Mouse (Mus musculus): ENCODE measurements at regions not wholly inside any gene's neighbourhood (a gene's known extent, or its start where the extent isn't known, plus 50 kb on each side); places are given as distances from the start of the nearest gene placed in this dataset.

DNA sequence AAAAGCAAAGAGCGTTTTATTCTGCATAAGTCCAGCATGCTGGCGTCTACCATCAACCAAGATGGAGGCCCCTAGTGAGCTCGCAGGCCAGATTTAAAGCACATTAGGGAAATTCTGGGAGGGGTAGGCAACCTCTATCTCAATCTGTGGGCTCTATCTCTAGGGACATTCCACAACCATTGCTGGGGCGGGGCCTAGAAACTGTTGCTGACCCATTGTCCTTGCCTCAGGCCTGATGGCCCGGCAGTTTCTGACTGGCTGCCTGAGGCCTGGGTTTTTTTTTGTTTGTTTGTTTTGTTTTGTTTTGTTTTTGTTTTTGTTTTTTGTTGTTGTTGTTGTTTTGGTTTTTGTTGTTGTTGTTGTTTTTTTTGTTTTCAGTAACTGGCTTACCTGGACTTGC lies 81.4 kb downstream of the Gm10260 start:
- Histone ChIP-seq H3K27me3 (ENCODE audit: control insufficient read depth, insufficient read depth, low read length) (no peaks in the 10 kb centered on the region), H3K79me2 (ENCODE audit: control insufficient read depth, insufficient read depth, low read length) (no peaks in the 10 kb centered on the region), H3K4me3 (ENCODE audit: insufficient read depth, low read depth, low read length) (no peak overlapping the region), H3K27ac (replicated peaks; ENCODE audit: insufficient read depth, low read depth, low read length) (no peak overlapping the region), H3K36me3 (ENCODE audit: control insufficient read depth, insufficient read depth, low read length) (no peaks in the 10 kb centered on the region), H3K9ac (ENCODE audit: low read depth, low read length) (no peak overlapping the region), H3K4me1 (ENCODE audit: control insufficient read depth, insufficient read depth, low read length) (no peaks in the 10 kb centered on the region)
- 95% methylated on average over 5 of the region's 5 CpGs for WGBS
- DNase-seq (ENCODE audit: extremely low read depth, low read depth, low spot score), result no peak
- TF ChIP-seq CTCF (IDR thresholded peaks at IDR 0.05; ENCODE audit: low read depth, low read length), result no peak
- no peak for TF ChIP-seq POLR2A (IDR thresholded peaks at IDR 0.05; ENCODE audit: extremely low read depth, insufficient read depth, low read length)

DNA sequence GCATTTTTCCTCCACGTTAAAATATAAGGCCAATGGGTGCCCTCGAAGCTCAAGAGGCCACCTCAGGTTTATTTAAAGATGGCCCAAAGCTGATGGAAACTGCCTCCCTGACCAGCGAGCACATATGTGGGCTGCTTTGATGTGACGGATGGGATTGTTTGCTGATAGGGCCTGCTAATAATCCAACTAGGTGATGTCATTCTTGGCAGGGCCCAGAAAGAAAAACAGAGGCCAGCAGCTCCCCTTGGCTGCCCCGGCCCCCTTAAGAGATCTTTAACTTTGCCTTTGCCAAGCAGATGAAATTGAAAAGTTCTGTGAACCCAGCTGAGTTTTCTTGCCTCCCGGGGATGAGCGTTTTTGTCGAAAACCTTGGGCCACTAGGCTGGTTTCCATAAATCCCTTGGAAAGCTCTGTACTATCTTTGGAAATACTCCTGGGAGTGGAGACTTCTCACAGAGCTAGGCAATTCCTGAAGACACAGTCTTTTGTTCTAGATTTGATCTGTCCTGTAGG lies 83.8 kb downstream of the Gm10260 start:
- Histone ChIP-seq H3K4me3 (ENCODE audit: insufficient read depth, low read depth, low read length) (no peak overlapping the region), H3K27ac (replicated peaks; ENCODE audit: insufficient read depth, low read depth, low read length) (no peak overlapping the region), H3K79me2 (ENCODE audit: control insufficient read depth, insufficient read depth, low read length) (no peaks in the 10 kb centered on the region), H3K36me3 (ENCODE audit: control insufficient read depth, insufficient read depth, low read length) (no peaks in the 10 kb centered on the region), H3K4me1 (ENCODE audit: control insufficient read depth, insufficient read depth, low read length) (no peaks in the 10 kb centered on the region), H3K27me3 (ENCODE audit: control insufficient read depth, insufficient read depth, low read length) (no peaks in the 10 kb centered on the region), H3K9ac (ENCODE audit: low read depth, low read length) (no peak overlapping the region)
- WGBS, result 61% methylated on average over 8 of the region's 8 CpGs
- no peak for DNase-seq (ENCODE audit: extremely low read depth, low read depth, low spot score)
- no peak for TF ChIP-seq POLR2A (IDR thresholded peaks at IDR 0.05; ENCODE audit: extremely low read depth, insufficient read depth, low read length)
- no peak for TF ChIP-seq CTCF (IDR thresholded peaks at IDR 0.05; ENCODE audit: low read depth, low read length)

GRCm38 (mm10) chr13:97673107-97673506 lies 87.3 kb downstream of the Gm10260 start:
- no peak overlapping the region for H3K4me3 ChIP-seq (ENCODE audit: insufficient read depth, low read depth, low read length)
- DNase-seq (ENCODE audit: extremely low read depth, low read depth, low spot score), result no peak
- no peaks in the 10 kb centered on the region for H3K4me1 ChIP-seq (ENCODE audit: control insufficient read depth, insufficient read depth, low read length)
- H3K27me3 ChIP-seq (ENCODE audit: control insufficient read depth, insufficient read depth, low read length), result no peaks in the 10 kb centered on the region
- no peaks in the 10 kb centered on the region for H3K79me2 ChIP-seq (ENCODE audit: control insufficient read depth, insufficient read depth, low read length)
- no peaks in the 10 kb centered on the region for H3K36me3 ChIP-seq (ENCODE audit: control insufficient read depth, insufficient read depth, low read length)
- TF ChIP-seq CTCF (IDR thresholded peaks at IDR 0.05; ENCODE audit: low read depth, low read length) (no peak), POLR2A (IDR thresholded peaks at IDR 0.05; ENCODE audit: extremely low read depth, insufficient read depth, low read length) (no peak)
- 89% methylated on average over 5 of the region's 5 CpGs for WGBS
- H3K9ac ChIP-seq (ENCODE audit: low read depth, low read length), result no peak overlapping the region
- no peak overlapping the region for H3K27ac ChIP-seq (replicated peaks; ENCODE audit: insufficient read depth, low read depth, low read length)

GRCm38 (mm10) chr13:97672038-97672675 lies 88.3 kb downstream of the Gm10260 start:
- TF ChIP-seq POLR2A (IDR thresholded peaks at IDR 0.05; ENCODE audit: extremely low read depth, insufficient read depth, low read length) (no peak), CTCF (IDR thresholded peaks at IDR 0.05; ENCODE audit: low read depth, low read length) (no peak)
- Histone ChIP-seq H3K27ac (replicated peaks; ENCODE audit: insufficient read depth, low read depth, low read length) (no peak overlapping the region), H3K4me1 (ENCODE audit: control insufficient read depth, insufficient read depth, low read length) (no peaks in the 10 kb centered on the region), H3K27me3 (ENCODE audit: control insufficient read depth, insufficient read depth, low read length) (no peaks in the 10 kb centered on the region), H3K9ac (ENCODE audit: low read depth, low read length) (no peak overlapping the region), H3K4me3 (ENCODE audit: insufficient read depth, low read depth, low read length) (no peak overlapping the region), H3K79me2 (ENCODE audit: control insufficient read depth, insufficient read depth, low read length) (no peaks in the 10 kb centered on the region), H3K36me3 (ENCODE audit: control insufficient read depth, insufficient read depth, low read length) (no peaks in the 10 kb centered on the region)
- 83% methylated on average over 7 of the region's 7 CpGs for WGBS
- no peak for DNase-seq (ENCODE audit: extremely low read depth, low read depth, low spot score)

GRCm38 (mm10) chr13:97669366-97669765 lies 91.1 kb downstream of the Gm10260 start:
- H3K27ac ChIP-seq (replicated peaks; ENCODE audit: insufficient read depth, low read depth, low read length), result no peak overlapping the region
- H3K9ac ChIP-seq (ENCODE audit: low read depth, low read length), result no peak overlapping the region
- H3K27me3 ChIP-seq (ENCODE audit: control insufficient read depth, insufficient read depth, low read length), result no peaks in the 10 kb centered on the region
- H3K4me1 ChIP-seq (ENCODE audit: control insufficient read depth, insufficient read depth, low read length), result no peaks in the 10 kb centered on the region
- H3K36me3 ChIP-seq (ENCODE audit: control insufficient read depth, insufficient read depth, low read length), result no peaks in the 10 kb centered on the region
- no peak for TF ChIP-seq POLR2A (IDR thresholded peaks at IDR 0.05; ENCODE audit: extremely low read depth, insufficient read depth, low read length)
- no peak for TF ChIP-seq CTCF (IDR thresholded peaks at IDR 0.05; ENCODE audit: low read depth, low read length)
- no peaks in the 10 kb centered on the region for H3K79me2 ChIP-seq (ENCODE audit: control insufficient read depth, insufficient read depth, low read length)
- WGBS, result 85% methylated on average over 8 of the region's 8 CpGs
- no peak for DNase-seq (ENCODE audit: extremely low read depth, low read depth, low spot score)
- H3K4me3 ChIP-seq (ENCODE audit: insufficient read depth, low read depth, low read length), result no peak overlapping the region

- WGBS, result 81% methylated on average over 5 of the region's 5 CpGs
- DNase-seq (ENCODE audit: extremely low read depth, low read depth, low spot score), result no peak
Observed at GRCm38 (mm10) chr13:97668910-97669309, 91.5 kb downstream of the Gm10260 start.

More at GRCm38 (mm10) chr13:97668910-97669309, 91.5 kb downstream of the Gm10260 start:
- Histone ChIP-seq H3K79me2 (ENCODE audit: control insufficient read depth, insufficient read depth, low read length) (no peaks in the 10 kb centered on the region), H3K36me3 (ENCODE audit: control insufficient read depth, insufficient read depth, low read length) (no peaks in the 10 kb centered on the region), H3K4me3 (ENCODE audit: insufficient read depth, low read depth, low read length) (no peak overlapping the region), H3K27ac (replicated peaks; ENCODE audit: insufficient read depth, low read depth, low read length) (no peak overlapping the region), H3K27me3 (ENCODE audit: control insufficient read depth, insufficient read depth, low read length) (no peaks in the 10 kb centered on the region), H3K4me1 (ENCODE audit: control insufficient read depth, insufficient read depth, low read length) (no peaks in the 10 kb centered on the region), H3K9ac (ENCODE audit: low read depth, low read length) (no peak overlapping the region)
- no peak for TF ChIP-seq CTCF (IDR thresholded peaks at IDR 0.05; ENCODE audit: low read depth, low read length)
- no peak for TF ChIP-seq POLR2A (IDR thresholded peaks at IDR 0.05; ENCODE audit: extremely low read depth, insufficient read depth, low read length)

Measured in liver, adult 2 months (tissue).